Mouse (Mus musculus) CD4-positive helper T cell, adult 2 months (primary cell): ENCODE data around the gene Thbd.

Source experiments
- DNase-seq: peaks from one replicate; pipeline ENCODE4 v3.0.0-alpha.2; 2012; ENCODE audit warnings: low read depth, missing footprints, low spot score

Gene Thbd

GRCm38 (mm10) chr2:148421706-148422105 lies 13.7 kb upstream of the Thbd start:
- no peak for DNase-seq

GRCm38 (mm10) chr2:148421112-148421511 lies 13.1 kb upstream of the Thbd start:
- DNase-seq: no peak

GRCm38 (mm10) chr2:148419776-148420175 lies 11.8 kb upstream of the Thbd start:
- DNase-seq: no peak

GRCm38 (mm10) chr2:148419151-148419550 lies 11.2 kb upstream of the Thbd start:
- DNase-seq: no peak

GRCm38 (mm10) chr2:148409821-148410220 lies 1.8 kb upstream of the Thbd start:
- no peak for DNase-seq

GRCm38 (mm10) chr2:148409141-148409540 lies 1.2 kb upstream of the Thbd start:
- peak; percentile 20 for DNase-seq

- DNase-seq: no peak
These were observed 753 bp upstream of the Thbd start for GRCm38 (mm10) chr2:148408761-148409120.

GRCm38 (mm10) chr2:148406971-148407869 lies 768 bp downstream of the Thbd start:
- no peak for DNase-seq

GRCm38 (mm10) chr2:148406160-148406970 lies 1.6 kb downstream of the Thbd start:
- no peak for DNase-seq

GRCm38 (mm10) chr2:148404906-148405305 lies 3.1 kb downstream of the Thbd start:
- DNase-seq: no peak

- DNase-seq: no peak
These were observed 5.8 kb downstream of the Thbd start for GRCm38 (mm10) chr2:148402227-148402626.

- DNase-seq: no peak
These were observed 8.9 kb downstream of the Thbd start for GRCm38 (mm10) chr2:148398901-148399685.

GRCm38 (mm10) chr2:148397784-148398100 lies 10.2 kb downstream of the Thbd start:
- no peak for DNase-seq

- no peak for DNase-seq
These were observed 10.8 kb downstream of the Thbd start for GRCm38 (mm10) chr2:148397015-148397783.

- DNase-seq: no peak
These were observed 11.8 kb downstream of the Thbd start for GRCm38 (mm10) chr2:148396209-148396608.

- no peak for DNase-seq
These were observed 12.6 kb downstream of the Thbd start, which contains the start of gene Sstr4 for GRCm38 (mm10) chr2:148395131-148396051. Gene Sstr4, plus strand, starts transcription at chr2:148395344.

GRCm38 (mm10) chr2:148393846-148394245 lies 14.1 kb downstream of the Thbd start:
- no peak for DNase-seq

- DNase-seq: no peak
These were observed 14.8 kb downstream of the Thbd start for GRCm38 (mm10) chr2:148393149-148393548.

GRCm38 (mm10) chr2:148387652-148388581 lies 20.1 kb downstream of the Thbd start:
- DNase-seq: no peak
